Mouse (Mus musculus): ENCODE results near the gene Mixl1.
A peak's percentile ranks its signal among the peaks of the same experiment; 100 is the strongest.

The Mixl1 gene

DNA sequence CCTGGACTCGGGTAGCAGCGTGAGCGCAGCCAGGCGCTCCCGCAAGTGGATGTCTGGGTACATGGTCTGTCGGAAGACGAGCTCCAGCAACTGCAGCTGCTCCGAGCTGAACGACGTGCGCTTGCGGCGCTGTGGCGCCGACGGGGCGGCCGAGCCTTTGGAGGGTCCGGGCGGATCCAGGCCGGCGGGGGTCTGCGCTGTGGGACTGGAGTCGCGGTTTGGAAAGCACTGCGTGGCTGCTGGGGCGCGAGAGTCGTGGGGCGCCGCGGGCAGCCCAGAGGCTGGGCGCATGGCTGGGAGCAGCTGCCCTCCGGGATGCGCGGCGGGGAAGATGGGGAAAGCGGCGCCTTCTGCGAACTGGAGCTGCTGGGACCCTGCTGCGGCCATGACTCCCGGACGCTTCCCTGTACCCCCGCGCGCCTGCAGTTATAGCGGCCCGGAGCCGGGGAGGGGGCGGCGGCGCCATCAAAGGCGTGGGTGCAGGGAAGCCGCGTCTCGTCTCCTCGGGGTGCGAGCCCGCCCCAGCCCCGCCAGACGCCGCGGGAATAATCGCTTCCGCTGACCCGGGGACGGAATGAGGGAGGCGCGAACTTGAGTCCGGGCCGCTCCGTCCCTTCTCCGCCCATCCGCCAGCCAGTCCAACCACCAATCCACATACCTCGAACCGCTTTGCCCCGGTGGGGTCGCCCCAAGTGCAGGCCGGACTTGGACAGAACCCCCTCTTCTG lies at the start of gene Mixl1:
Gene Mixl1, minus strand, starts transcription at position 409 of the 727 bp plus-strand sequence.
- DNase-seq (ENCODE audit: low spot score): peak; percentile 44

DNA sequence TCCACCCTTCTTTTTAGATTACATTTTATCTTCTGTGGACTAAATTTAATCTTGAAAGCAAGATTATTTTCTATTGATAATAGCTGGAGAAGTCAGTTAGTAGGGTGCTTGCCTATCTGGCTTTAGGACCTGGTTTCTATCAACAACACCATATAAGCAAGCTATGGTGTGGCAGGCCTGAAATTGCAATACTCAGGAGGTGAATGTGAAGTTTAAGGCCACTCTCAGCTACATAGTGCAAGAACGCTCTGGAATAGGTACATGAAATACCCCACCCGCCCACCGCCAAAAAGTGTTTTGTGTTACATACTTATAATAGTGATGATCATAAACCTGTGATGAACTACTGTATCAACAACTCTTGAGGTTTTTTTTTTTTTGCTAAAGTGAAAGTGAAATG lies 32.4 kb upstream of the Mixl1 start:
- DNase-seq (ENCODE audit: low spot score): no peak

DNA sequence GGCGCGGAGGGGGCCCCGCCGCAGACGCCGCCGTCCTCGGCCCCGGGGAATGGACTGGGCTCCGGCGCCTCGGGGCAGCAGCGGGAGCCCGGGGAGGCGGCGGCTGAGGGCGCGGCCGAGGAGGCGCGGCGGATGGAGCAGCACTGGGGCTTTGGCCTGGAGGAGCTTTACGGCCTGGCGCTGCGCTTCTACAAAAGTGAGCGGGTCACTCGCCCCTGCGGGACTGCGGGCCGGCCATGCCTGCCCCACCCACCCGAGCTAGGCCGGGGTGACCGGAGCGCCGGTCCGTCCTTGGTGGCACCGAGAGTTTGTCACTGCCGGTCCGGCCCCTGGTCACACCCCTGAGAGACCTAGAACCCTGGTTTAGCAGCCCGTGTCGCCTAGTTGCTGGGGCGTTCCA lies 29.3 kb upstream of the Mixl1 start:
- DNase-seq (ENCODE audit: low spot score): no peak

GRCm38 (mm10) chr1:180725704-180726179 lies 28.9 kb upstream of the Mixl1 start, which contains the start of gene Acbd3:
Gene Acbd3 (plus strand): TSS chr1:180726043.
- DNase-seq (ENCODE audit: low spot score): peak; percentile 94

GRCm38 (mm10) chr1:180723701-180724238 lies 26.9 kb upstream of the Mixl1 start:
- no peak for DNase-seq (ENCODE audit: low spot score)

GRCm38 (mm10) chr1:180722608-180723007 lies 25.8 kb upstream of the Mixl1 start:
- DNase-seq (ENCODE audit: low spot score): no peak

- peak; percentile 56 for DNase-seq (ENCODE audit: low spot score)
Measured at GRCm38 (mm10) chr1:180719951-180720689, 23.3 kb upstream of the Mixl1 start.

- no peak for DNase-seq (ENCODE audit: low spot score)
Measured at GRCm38 (mm10) chr1:180719483-180719882, 22.6 kb upstream of the Mixl1 start.

DNA sequence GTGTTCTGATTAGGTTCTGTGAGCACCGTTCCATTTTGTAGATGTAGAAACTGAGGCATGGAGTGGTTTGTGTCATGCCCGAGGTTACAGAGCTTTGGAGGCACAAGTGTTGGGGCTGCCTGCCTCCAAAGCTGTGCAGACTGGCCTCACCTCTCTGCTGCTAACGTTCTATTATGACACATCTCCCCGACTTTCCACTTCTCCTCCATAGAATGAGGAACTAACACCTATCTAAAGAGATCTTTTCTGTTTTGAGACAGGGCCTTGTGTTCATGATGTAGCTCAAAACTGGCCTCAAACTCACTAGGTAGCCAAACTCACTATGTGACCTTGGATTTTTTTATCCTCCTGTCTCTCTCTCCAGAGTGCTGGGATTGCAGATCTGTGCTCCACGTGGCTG lies 21.9 kb upstream of the Mixl1 start:
- DNase-seq (ENCODE audit: low spot score): no peak

- DNase-seq (ENCODE audit: low spot score): no peak
Measured at GRCm38 (mm10) chr1:180708935-180709776, 12.3 kb upstream of the Mixl1 start.

DNA sequence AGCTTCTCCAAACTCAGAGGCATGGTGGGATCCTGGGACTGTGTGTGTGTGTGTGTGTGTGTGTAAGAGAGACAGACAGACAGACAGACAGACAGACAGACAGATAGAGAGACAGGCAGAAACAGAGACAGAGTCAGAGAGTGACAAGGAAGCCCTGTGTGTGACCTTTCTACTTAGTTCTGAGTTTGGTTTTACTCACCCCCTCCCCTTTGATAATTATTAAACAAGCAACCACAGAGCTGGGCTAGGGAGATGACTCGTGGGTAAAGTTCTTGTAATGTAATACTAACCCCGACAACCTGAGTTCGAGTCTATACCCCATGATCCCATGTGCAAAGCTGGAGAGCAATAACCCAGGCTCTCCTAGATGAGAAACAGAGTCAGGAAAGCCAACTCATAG lies 11.0 kb upstream of the Mixl1 start:
- DNase-seq (ENCODE audit: low spot score): peak; percentile 72

DNA sequence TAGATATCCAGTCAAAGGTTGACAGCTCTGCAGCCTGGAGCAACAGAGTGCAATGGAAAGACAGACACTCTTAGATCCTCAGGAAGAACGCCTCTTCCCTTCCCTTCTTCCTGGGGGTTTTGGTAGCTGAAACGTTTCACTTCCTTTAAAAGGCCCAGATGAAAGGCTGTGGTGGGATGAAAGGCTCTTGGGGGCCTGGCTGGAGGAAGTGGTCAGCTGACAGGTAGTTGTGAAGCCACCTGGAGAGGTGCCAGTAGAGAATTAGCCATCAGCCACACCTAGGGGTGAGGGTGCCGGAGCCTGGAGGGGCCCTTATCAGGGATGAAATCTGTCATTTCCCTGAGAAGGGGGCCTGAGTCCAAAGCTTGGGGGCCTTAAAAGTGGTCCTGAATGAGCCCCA lies 10.5 kb upstream of the Mixl1 start:
- DNase-seq (ENCODE audit: low spot score): no peak

DNA sequence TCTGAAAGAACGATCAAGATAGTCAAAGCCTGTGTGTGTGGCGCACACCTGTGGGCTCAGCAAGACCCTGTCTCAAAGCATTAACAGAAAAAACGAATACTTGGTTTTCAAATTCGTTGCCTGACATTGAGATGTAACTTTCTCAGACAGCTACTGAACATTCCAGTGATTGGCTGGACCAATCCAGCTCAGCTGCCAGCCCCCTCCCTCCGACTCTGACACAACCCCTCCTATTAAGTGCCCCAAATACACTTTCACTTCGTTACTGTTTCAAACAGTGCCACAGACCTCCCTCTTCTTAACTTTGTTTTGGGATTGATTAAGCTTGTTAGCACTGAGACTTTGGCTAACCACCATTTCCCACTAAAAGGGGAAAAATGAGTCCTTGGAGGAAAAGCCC lies 6.6 kb upstream of the Mixl1 start:
- DNase-seq (ENCODE audit: low spot score): no peak

GRCm38 (mm10) chr1:180698063-180698462 lies 1.2 kb upstream of the Mixl1 start:
- no peak for DNase-seq (ENCODE audit: low spot score)

GRCm38 (mm10) chr1:180691284-180691683 lies 5.5 kb downstream of the Mixl1 start:
- no peak for DNase-seq (ENCODE audit: low spot score)
